Mouse (Mus musculus) heart, postnatal 0 days (tissue): ENCODE results near the gene Morn3. TPM values are rescaled to one million over a fixed set of nuclear protein-coding genes. Genes with fewer than 3 reads are reported as not detected.
"Not testable (repeated sequence)": the region's sequence is repeated elsewhere in the genome, so short reads cannot be mapped to it uniquely, and the experiment has no call there.

ENCODE experiments used
- ATAC-seq: fragments of 200-750 bp; cut with Nextera tagmentation; 2 replicates; pipeline ENCODE4 v1.8.0; 2017; ENCODE audit warnings: low read depth, moderate number of reproducible peaks, moderate library complexity; ENCODE audit not compliant: insufficient read depth
- DNase-seq: peaks from one replicate; pipeline ENCODE4 v3.0.0-alpha.2; 2016; ENCODE audit warnings: low spot score
- H3K27ac ChIP-seq: fragments of 300-500 bp; sonication (generic); 2 replicates; pipeline ENCODE4 v1.5.1; 2014; ENCODE audit warnings: low read depth, mild to moderate bottlenecking
- H3K27me3 ChIP-seq: fragments of 300-500 bp; sonication (generic); 2 replicates; pipeline ENCODE4 v1.6.1; 2014; ENCODE audit warnings: low read length, mixed read lengths; ENCODE audit not compliant: control insufficient read depth, insufficient read depth
- H3K36me3 ChIP-seq: fragments of 300-500 bp; sonication (generic); replicated peaks from 2 replicates; pipeline ENCODE4 v1.6.1; 2014; ENCODE audit warnings: low read length, mixed read lengths; ENCODE audit not compliant: control insufficient read depth, insufficient read depth
- H3K4me1 ChIP-seq: fragments of 300-500 bp; sonication (generic); 2 replicates; pipeline ENCODE4 v1.6.1; 2014; ENCODE audit warnings: antibody characterized with exemption; ENCODE audit not compliant: control insufficient read depth, insufficient read depth
- H3K4me2 ChIP-seq: fragments of 300-500 bp; sonication (generic); 2 replicates; pipeline ENCODE4 v1.6.1; 2014; ENCODE audit warnings: low read depth, mild to moderate bottlenecking, low read length, moderate library complexity
- H3K4me3 ChIP-seq: fragments of 300-500 bp; sonication (generic); 2 replicates; pipeline ENCODE4 v1.5.1; 2014; ENCODE audit warnings: low read depth, low read length
- H3K9ac ChIP-seq: fragments of 300-500 bp; sonication (generic); replicated peaks from 2 replicates; pipeline ENCODE4 v1.6.1; 2014; ENCODE audit warnings: low read depth, low read length, mixed read lengths
- H3K9me3 ChIP-seq: fragments of 300-500 bp; sonication (generic); replicated peaks from 2 replicates; pipeline ENCODE4 v1.6.1; 2016; ENCODE audit warnings: low read length; ENCODE audit not compliant: control insufficient read depth
- CTCF ChIP-seq: IDR thresholded peaks from 2 replicates; pipeline ENCODE4 v1.5.1; 2016; ENCODE audit warnings: antibody characterized with exemption, control low read depth, low read depth
- EP300 ChIP-seq: IDR thresholded peaks from 2 replicates; pipeline ENCODE4 v1.6.1; 2016; ENCODE audit warnings: antibody characterized with exemption, low read depth
- WGBS: fragments of 180-500 bp; shearing (Covaris S2); extraction: QIAGEN DNeasy Blood & Tissue Kit; methylation state at CpG from one replicate; pipeline ENCODE4 v1.1.7; 2014; 5-methylcytosine and 5-hydroxymethylcytosine counted together
- polyA plus RNA-seq: library from polyadenylated mRNA; unstranded; fragments of >200 nt; fragmentation: Nextera tagmentation; extraction: Ambion mirVana; gene quantifications from 2 replicates; pipeline ENCODE4 v1.2.1, GENCODE M21; 2015
- total RNA-seq: library from RNA; depleted of rRNA; stranded (reverse); fragments of >200 nt; gene quantifications from 2 replicates; pipeline ENCODE4 v1.2.3, GENCODE M21; 2014; ENCODE audit warnings: low replicate concordance

Morn3 gene
- total and polyA plus RNA-seq, 2 experiments from 2014 or later = not detected

DNA sequence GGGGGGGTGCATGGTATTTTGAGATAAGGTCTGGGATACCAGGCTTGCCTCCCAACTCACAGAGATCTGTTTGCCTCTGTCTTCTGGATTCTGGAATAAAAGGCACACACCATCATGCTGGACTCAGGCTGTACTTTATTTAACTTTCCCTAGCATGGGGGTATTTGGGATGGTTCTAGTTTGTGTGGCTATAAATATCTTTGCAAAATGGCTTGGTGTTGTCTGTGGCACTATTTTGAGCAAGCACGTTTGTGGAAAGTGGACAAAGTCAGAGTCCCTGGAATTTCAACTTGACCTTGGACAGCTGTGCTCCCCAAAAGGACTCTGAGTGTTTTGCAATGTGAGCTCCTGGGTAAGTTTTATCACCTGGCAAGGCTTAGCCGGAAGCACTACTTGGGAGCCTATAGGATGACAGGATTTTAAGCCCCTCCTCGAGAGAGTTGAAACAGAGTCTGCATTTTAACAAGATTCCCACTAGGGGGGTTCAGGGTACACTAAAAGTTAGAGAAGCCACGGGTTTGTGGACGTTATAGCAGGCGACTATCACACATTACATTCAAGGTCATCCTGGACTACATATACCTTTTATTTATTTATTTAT is 20.7 kb upstream of the Morn3 start:
- Histone ChIP-seq H3K4me1 (0 out of 2 replicates have a peak, but pooled peaks cover 6% of the 10 kb centered on the region), H3K9ac (no peak overlapping the region), H3K4me3 (no peak overlapping the region), H3K36me3 (no peaks in the 10 kb centered on the region), H3K27me3 (no peaks in the 10 kb centered on the region), H3K4me2 (no peak overlapping the region), H3K9me3 (no peaks in the 10 kb centered on the region), H3K27ac (peak overlapping the region; percentile 85)
- TF ChIP-seq CTCF (peak; percentile 52), EP300 (no peak; the same call in 1 of the 2 replicates)
- ATAC-seq (peak; percentile 93), DNase-seq (peak; percentile 94)
- 8% methylated on average over 6 of the region's 6 CpGs for WGBS

DNA sequence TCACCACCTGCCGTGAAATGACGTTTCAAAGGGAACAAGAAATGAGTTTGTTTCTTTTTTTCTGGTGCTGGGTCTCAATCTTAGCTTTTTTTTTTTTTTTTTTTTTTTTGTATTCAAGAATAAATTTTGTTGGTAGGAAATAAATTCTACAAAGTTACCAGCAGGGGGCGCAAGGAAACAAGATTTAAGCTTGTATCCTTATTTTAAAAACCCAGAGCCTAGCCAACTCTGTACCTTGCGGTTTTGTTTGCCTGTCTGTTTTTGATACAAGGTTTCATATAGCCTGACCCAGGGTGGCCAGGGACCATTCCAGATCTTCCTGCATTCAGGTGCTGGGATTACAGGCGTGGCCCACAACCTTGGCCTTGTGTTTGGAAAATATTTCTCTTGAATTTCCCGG is 17.4 kb upstream of the Morn3 start:
- 29% methylated on average over 6 of the region's 6 CpGs for WGBS
- H3K27ac ChIP-seq = no peak overlapping the region
- no peak overlapping the region for H3K4me2 ChIP-seq
- peak; percentile 52 for TF ChIP-seq CTCF
- TF ChIP-seq EP300 = no peak
- no peak overlapping the region for H3K4me3 ChIP-seq
- no peaks in the 10 kb centered on the region for H3K9me3 ChIP-seq
- ATAC-seq (no peak), DNase-seq (peak; percentile 84)
- no peaks in the 10 kb centered on the region for H3K27me3 ChIP-seq
- 0 out of 2 replicates have a peak, but pooled peaks cover 9% of the 10 kb centered on the region for H3K4me1 ChIP-seq
- no peaks in the 10 kb centered on the region for H3K36me3 ChIP-seq
- no peak overlapping the region for H3K9ac ChIP-seq

GRCm38 (mm10) chr5:123063141-123063540 is 16.3 kb upstream of the Morn3 start:
- Histone ChIP-seq H3K36me3 (no peaks in the 10 kb centered on the region), H3K4me1 (0 out of 2 replicates have a peak, but pooled peaks cover 9% of the 10 kb centered on the region), H3K9me3 (no peaks in the 10 kb centered on the region), H3K4me3 (no peak overlapping the region), H3K27me3 (no peaks in the 10 kb centered on the region), H3K4me2 (no peak overlapping the region), H3K27ac (no peak overlapping the region), H3K9ac (no peak overlapping the region)
- no peak for DNase-seq
- WGBS = 80% methylated on average over 3 of the region's 3 CpGs
- ATAC-seq = no peak
- TF ChIP-seq CTCF = no peak
- no peak for TF ChIP-seq EP300

- H3K9ac ChIP-seq, H3K9me3 ChIP-seq, H3K4me3 ChIP-seq, H3K27me3 ChIP-seq, H3K36me3 ChIP-seq, DNase-seq, H3K4me2 ChIP-seq, H3K27ac ChIP-seq, ATAC-seq, H3K4me1 ChIP-seq: not testable (repeated sequence)
- 74% methylated on average over 6 of the region's 6 CpGs for WGBS
These were observed 14.6 kb upstream of the Morn3 start for GRCm38 (mm10) chr5:123061402-123061749.

DNA sequence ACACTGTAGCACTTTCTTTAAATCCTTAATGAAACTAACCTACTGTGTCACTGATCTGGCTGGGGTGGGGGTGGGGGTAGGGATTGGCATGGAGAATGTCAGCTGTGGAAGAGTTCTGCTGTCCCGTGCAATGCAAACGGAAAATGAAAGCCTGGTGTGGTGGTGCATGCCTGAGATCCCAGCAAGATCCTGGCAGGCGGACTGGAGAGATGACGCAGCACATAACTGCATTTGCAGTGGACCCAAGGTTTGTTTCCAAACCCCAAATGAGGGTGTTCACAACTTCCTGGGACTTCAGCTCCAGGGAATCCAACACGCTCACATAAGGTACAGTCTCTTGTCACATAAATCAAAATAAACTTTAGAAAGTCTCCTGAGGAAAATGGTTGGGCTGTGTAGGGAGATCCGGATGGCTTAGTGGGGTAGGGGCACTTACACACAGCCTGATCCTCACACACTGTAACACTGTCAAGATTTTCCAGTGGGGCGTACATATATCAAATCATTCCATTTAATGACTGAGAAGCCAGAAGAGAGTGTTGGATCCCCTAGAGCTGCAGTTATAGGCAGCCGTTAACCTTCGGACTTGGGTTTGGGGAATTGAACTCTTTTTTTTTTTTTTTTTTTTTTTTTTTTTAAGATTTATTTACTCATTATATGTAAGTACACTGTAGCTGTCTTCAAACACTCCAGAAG is 14.0 kb upstream of the Morn3 start:
- Histone ChIP-seq H3K4me1 (0 out of 2 replicates have a peak, but pooled peaks cover 8% of the 10 kb centered on the region), H3K27ac (peak overlapping the region; percentile 93), H3K36me3 (no peaks in the 10 kb centered on the region), H3K27me3 (no peaks in the 10 kb centered on the region), H3K4me3 (peak overlapping the region; percentile 27), H3K9me3 (no peaks in the 10 kb centered on the region), H3K4me2 (peak overlapping the region; percentile 45), H3K9ac (no peak overlapping the region; the same call in 1 of the 2 replicates)
- TF ChIP-seq EP300 (0 out of 2 replicates have a peak, but pooled peaks have one; percentile 9), CTCF (no peak)
- DNase-seq = peak; percentile 50
- no peak for ATAC-seq
- WGBS = 53% methylated on average over 9 of the region's 9 CpGs
